Mouse (Mus musculus) midbrain, embryonic 10.5 days (tissue): Measurements from ENCODE around the gene Gas7. TPM values are rescaled to one million over a fixed set of nuclear protein-coding genes. Genes with fewer than 3 reads are reported as not detected.
A peak's percentile ranks its signal among the peaks of the same experiment; 100 is the strongest.

Experiments
- DNase-seq: peaks from one replicate; pipeline ENCODE4 v3.0.0-alpha.2; 2017; ENCODE audit warnings: low spot score
- H3K27ac ChIP-seq: fragments of 300-500 bp; sonication (generic); replicated peaks from 2 replicates; pipeline ENCODE4 v1.5.1; 2016; ENCODE audit warnings: mild to moderate bottlenecking
- H3K27me3 ChIP-seq: fragments of 300-500 bp; sonication (generic); 2 replicates; pipeline ENCODE4 v1.6.1; 2016; ENCODE audit warnings: low read depth, mild to moderate bottlenecking; ENCODE audit not compliant: poor library complexity, severe bottlenecking
- H3K36me3 ChIP-seq: fragments of 300-500 bp; sonication (generic); 2 replicates; pipeline ENCODE4 v1.6.1; 2016; ENCODE audit warnings: mild to moderate bottlenecking, moderate library complexity
- H3K4me1 ChIP-seq: fragments of 300-500 bp; sonication (generic); 2 replicates; pipeline ENCODE4 v1.6.1; 2016
- H3K4me3 ChIP-seq: fragments of 300-500 bp; sonication (generic); 2 replicates; pipeline ENCODE4 v1.5.1; 2016; ENCODE audit warnings: mild to moderate bottlenecking, moderate library complexity
- H3K9me3 ChIP-seq: fragments of 300-500 bp; sonication (generic); replicated peaks from 2 replicates; pipeline ENCODE4 v1.6.1; 2016; ENCODE audit warnings: mild to moderate bottlenecking
- WGBS: fragments of 180-500 bp; shearing (Covaris S2); methylation state at CpG from one replicate; pipeline ENCODE4 v1.1.7; 2016; 5-methylcytosine and 5-hydroxymethylcytosine counted together
- polyA plus RNA-seq: library from polyadenylated mRNA; unstranded; fragments of >200 nt; fragmentation: Nextera tagmentation; extraction: Ambion mirVana; gene quantifications from 2 replicates; pipeline ENCODE4 v1.2.1, GENCODE M21; 2016

Gene Gas7
- polyA plus RNA-seq, 1 experiment from 2014 or later: 2.9 TPM

DNA sequence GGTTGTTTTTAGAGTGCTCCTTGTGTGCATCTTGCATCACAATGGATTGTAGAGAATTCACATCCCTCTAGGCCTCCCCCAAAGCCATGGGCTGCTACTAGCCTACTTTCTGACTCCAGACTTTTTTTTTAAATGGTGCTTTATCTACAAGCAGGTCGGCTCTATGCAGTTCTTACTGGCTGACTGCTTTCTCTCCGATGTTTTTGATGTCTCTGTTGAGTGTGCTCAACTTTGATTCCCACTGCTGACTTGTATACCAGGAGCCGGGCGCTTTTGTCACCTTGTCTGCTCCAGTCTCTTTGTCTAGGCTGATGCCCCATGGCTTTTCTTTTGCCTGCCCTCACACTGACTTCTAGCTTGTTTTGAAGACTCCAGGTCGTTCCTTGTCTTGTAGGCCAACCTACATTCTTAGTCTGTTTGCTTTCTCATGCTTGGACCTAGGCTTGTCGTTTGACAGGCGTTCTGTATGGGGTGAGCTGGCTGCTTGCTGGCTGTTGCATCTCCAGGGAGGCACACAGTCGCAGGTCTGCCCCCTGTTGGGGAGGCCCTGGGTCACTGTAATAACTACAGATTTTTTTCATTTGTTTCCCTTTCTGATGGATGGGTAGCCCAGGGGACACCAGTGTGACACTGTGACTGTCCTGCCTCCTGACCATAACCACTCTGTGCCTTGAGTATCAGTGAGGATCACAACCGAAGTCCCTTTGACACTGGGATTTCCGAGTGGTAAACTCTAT lies 194.9 kb downstream of the Gas7 start:
- Histone ChIP-seq H3K27ac (no peak overlapping the region), H3K27me3 (no peaks in the 10 kb centered on the region), H3K4me1 (peaks cover 17% of the 10 kb centered on the region), H3K36me3 (no peaks in the 10 kb centered on the region), H3K4me3 (no peak overlapping the region), H3K9me3 (no peaks in the 10 kb centered on the region)
- DNase-seq: no peak
- 57% methylated on average over 10 of the region's 10 CpGs for WGBS

DNA sequence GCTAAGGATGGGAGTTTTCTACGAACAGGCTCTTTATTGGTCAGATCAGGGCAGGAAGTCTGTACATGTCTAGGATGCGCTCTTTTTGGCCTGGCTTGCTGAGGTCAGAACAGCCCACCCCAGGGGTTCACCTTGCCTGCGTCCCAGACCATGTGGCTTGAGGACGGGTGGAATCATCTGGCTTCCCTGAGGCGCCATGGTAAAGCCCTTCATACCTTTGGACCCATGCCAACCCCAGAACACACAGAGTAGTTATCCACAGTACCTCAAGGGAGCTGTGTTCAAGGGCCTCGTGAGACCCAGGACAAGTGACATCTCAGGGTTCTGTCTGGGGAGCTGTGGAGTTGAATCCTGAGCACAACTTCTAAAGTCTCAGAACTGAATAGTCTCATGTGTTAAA lies 196.5 kb downstream of the Gas7 start:
- Histone ChIP-seq H3K27me3 (no peaks in the 10 kb centered on the region), H3K36me3 (no peaks in the 10 kb centered on the region), H3K9me3 (no peaks in the 10 kb centered on the region), H3K4me1 (peaks cover 17% of the 10 kb centered on the region), H3K27ac (no peak overlapping the region), H3K4me3 (no peak overlapping the region)
- WGBS: 86% methylated on average over 6 of the region's 6 CpGs
- DNase-seq: no peak

GRCm38 (mm10) chr11:67652194-67652892 lies 197.1 kb downstream of the Gas7 start:
- WGBS: 18% methylated on average over 14 of the region's 14 CpGs
- H3K4me3 ChIP-seq: peak overlapping the region; percentile 34

DNA sequence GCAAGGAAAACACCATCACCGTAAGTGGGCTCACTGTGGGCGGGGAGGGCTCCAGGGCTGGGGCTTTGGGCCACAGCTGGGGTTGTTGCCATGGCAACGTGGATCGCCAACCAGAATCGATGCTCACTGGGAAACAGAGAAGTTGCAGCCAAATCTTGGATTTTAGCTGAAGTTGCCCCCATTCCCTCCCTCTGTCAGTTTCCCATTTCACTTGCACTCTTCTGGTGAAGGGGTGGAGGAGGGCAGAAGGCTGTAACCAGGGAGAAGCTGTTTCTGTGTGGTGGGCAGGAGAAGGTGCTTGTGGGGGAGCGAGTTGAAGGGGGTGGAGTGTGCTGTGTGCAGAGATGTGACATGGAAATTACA lies 197.6 kb downstream of the Gas7 start:
- Histone ChIP-seq H3K9me3 (no peaks in the 10 kb centered on the region), H3K4me3 (peak overlapping the region; percentile 34), H3K4me1 (peaks cover 18% of the 10 kb centered on the region), H3K36me3 (no peaks in the 10 kb centered on the region), H3K27me3 (no peaks in the 10 kb centered on the region), H3K27ac (no peak overlapping the region)
- WGBS: 29% methylated on average over 6 of the region's 6 CpGs
- DNase-seq: peak; percentile 44

More at GRCm38 (mm10) chr11:67652194-67652892, 197.1 kb downstream of the Gas7 start:
- Histone ChIP-seq H3K9me3 (no peaks in the 10 kb centered on the region), H3K36me3 (no peaks in the 10 kb centered on the region), H3K4me1 (peaks cover 17% of the 10 kb centered on the region), H3K27me3 (no peaks in the 10 kb centered on the region), H3K27ac (no peak overlapping the region)
- peak; percentile 65 for DNase-seq

- DNase-seq: no peak
- H3K36me3 ChIP-seq: no peaks in the 10 kb centered on the region
- peaks cover 19% of the 10 kb centered on the region for H3K4me1 ChIP-seq
- no peaks in the 10 kb centered on the region for H3K27me3 ChIP-seq
- no peak overlapping the region for H3K4me3 ChIP-seq
- 86% methylated on average over 9 of the region's 9 CpGs for WGBS
- no peak overlapping the region for H3K27ac ChIP-seq
- no peaks in the 10 kb centered on the region for H3K9me3 ChIP-seq
These were observed 198.4 kb downstream of the Gas7 start for GRCm38 (mm10) chr11:67653521-67654090.

- Histone ChIP-seq H3K27me3 (no peaks in the 10 kb centered on the region), H3K36me3 (no peaks in the 10 kb centered on the region), H3K4me1 (peaks cover 19% of the 10 kb centered on the region), H3K9me3 (no peaks in the 10 kb centered on the region), H3K27ac (no peak overlapping the region), H3K4me3 (no peak overlapping the region)
- DNase-seq: no peak
- WGBS: 90% methylated on average over 4 of the region's 4 CpGs
These were observed 199.3 kb downstream of the Gas7 start for GRCm38 (mm10) chr11:67654514-67654913.

DNA sequence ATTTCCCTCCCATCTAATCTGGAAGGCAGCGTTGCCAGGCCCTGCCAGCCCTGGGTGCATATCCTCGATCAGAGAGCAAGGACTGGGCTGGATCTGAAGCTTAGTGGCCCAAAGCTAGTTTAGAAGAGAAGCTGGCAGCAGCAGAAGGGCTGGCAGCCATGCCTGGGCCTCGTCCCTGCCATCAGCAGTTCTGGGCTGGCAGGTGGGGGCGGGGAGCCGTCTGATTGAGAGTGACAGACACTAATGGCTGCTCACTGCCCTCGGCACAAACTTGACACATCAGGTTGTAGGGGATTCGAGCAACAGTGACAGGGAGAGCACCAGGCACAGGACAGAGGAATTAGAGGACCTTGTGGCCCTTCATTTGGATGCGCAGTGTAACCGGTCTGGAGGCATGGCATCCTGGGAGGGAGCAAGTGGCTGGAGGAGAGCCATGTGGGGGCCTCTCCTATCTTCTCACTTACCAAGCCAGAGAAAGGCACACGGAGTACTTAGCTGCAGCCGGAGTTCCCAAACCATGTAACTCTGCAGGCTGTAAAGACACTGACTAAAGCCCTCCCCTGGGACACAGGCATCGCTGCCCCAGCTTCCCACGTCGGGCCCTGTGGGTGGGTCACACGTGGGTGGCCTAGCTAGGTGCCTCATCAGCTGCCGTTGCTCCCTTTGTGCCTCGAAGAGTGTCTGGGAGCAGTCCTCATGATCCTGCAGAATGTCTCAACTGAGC lies 200.2 kb downstream of the Gas7 start:
- 79% methylated on average over 17 of the region's 17 CpGs for WGBS
- Histone ChIP-seq H3K4me3 (no peak overlapping the region), H3K36me3 (no peaks in the 10 kb centered on the region), H3K4me1 (peaks cover 19% of the 10 kb centered on the region), H3K27me3 (no peaks in the 10 kb centered on the region), H3K27ac (no peak overlapping the region; the same call in 1 of the 2 replicates), H3K9me3 (no peaks in the 10 kb centered on the region)
- no peak for DNase-seq

- Histone ChIP-seq H3K27me3 (no peaks in the 10 kb centered on the region), H3K4me3 (no peak overlapping the region), H3K9me3 (no peaks in the 10 kb centered on the region), H3K27ac (no peak overlapping the region), H3K4me1 (peaks cover 19% of the 10 kb centered on the region), H3K36me3 (no peaks in the 10 kb centered on the region)
- 85% methylated on average over 7 of the region's 7 CpGs for WGBS
- DNase-seq: no peak
These were observed 201.1 kb downstream of the Gas7 start for GRCm38 (mm10) chr11:67656366-67656765.

DNA sequence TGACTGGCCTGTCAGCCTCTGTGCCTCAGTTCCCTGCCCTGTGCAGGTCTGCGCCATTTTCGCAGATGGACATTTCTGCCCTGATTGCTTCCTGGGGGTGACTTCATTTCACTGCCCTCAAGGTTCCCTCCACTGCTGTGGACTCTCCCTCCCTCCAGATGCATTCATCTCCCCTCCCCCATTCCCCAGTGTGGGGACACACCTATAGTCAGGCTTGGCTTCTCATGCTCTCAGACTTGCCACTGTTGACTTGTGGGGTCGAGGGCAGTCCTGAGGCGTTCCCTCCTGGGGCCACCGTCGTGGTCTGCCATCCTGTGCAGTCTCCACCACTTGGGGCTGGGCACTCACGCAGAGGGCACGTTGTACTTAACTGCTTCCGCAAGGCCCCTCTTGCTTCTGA lies 201.6 kb downstream of the Gas7 start:
- WGBS: 91% methylated on average over 9 of the region's 9 CpGs
- H3K27me3 ChIP-seq: no peaks in the 10 kb centered on the region
- no peaks in the 10 kb centered on the region for H3K9me3 ChIP-seq
- no peaks in the 10 kb centered on the region for H3K36me3 ChIP-seq
- DNase-seq: no peak
- no peak overlapping the region for H3K27ac ChIP-seq
- H3K4me3 ChIP-seq: no peak overlapping the region
- peaks cover 19% of the 10 kb centered on the region for H3K4me1 ChIP-seq

GRCm38 (mm10) chr11:67657685-67658382 lies 202.6 kb downstream of the Gas7 start:
- Histone ChIP-seq H3K27ac (no peak overlapping the region), H3K4me3 (no peak overlapping the region), H3K9me3 (no peaks in the 10 kb centered on the region), H3K4me1 (peaks cover 10% of the 10 kb centered on the region), H3K36me3 (no peaks in the 10 kb centered on the region), H3K27me3 (no peaks in the 10 kb centered on the region)
- 51% methylated on average over 11 of the region's 11 CpGs for whole genome bisulfite sequencing
- peak; percentile 54 for DNase-seq

DNA sequence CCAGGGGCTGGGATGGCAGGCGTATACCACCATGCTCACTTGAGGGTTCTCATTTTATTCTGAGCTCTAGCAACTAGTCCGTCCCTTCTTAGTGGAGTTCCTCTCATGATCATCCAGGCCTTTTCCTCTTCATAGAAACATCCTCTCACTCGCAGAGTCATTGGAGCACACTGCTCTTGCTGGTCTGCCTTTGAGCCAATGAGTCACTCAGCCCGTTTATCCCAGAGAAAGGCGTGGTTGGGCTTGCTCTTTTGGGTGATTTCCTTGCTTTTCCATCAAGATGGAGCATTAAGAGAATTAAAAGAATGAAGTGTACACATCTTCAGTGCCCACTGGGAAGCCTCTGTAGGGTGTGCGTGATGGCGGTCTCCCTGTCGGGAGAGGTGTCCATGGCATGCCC lies 206.2 kb downstream of the Gas7 start:
- Histone ChIP-seq H3K9me3 (no peaks in the 10 kb centered on the region), H3K4me1 (0 out of 2 replicates have a peak, but pooled peaks cover 2% of the 10 kb centered on the region), H3K4me3 (no peak overlapping the region), H3K36me3 (no peaks in the 10 kb centered on the region), H3K27ac (no peak overlapping the region), H3K27me3 (no peaks in the 10 kb centered on the region)
- 91% methylated on average over 8 of the region's 8 CpGs for WGBS
- no peak for DNase-seq

- no peaks in the 10 kb centered on the region for H3K9me3 ChIP-seq
- no peak overlapping the region for H3K4me3 ChIP-seq
- H3K4me1 ChIP-seq: no peaks in the 10 kb centered on the region
- no peaks in the 10 kb centered on the region for H3K27me3 ChIP-seq
- DNase-seq: no peak
- H3K36me3 ChIP-seq: no peaks in the 10 kb centered on the region
- no peak overlapping the region for H3K27ac ChIP-seq
- 97% methylated on average over 4 of the region's 4 CpGs for WGBS
These were observed 208.2 kb downstream of the Gas7 start for GRCm38 (mm10) chr11:67663437-67663836.
